Mouse (Mus musculus) midbrain, embryonic 11.5 days (tissue): ENCODE measurements at regions not wholly inside any gene's neighbourhood (a gene's known extent, or its start where the extent isn't known, plus 50 kb on each side); places are given as distances from the start of the nearest gene placed in this dataset.

Experiments used
- ATAC-seq: fragments of 200-750 bp; cut with Nextera tagmentation; 2 replicates; pipeline ENCODE4 v1.8.0; 2017; ENCODE audit warnings: moderate TSS enrichment, moderate library complexity; ENCODE audit not compliant: low FRiP score
- DNase-seq: peaks from one replicate; pipeline ENCODE4 v3.0.0; 2015; ENCODE audit warnings: low spot score; ENCODE audit errors: missing footprints
- H3K27ac ChIP-seq: fragments of 300-500 bp; sonication (generic); 2 replicates; pipeline ENCODE4 v1.5.1; 2014; ENCODE audit warnings: low read depth, low read length
- H3K27me3 ChIP-seq: fragments of 300-500 bp; sonication (generic); 2 replicates; pipeline ENCODE4 v1.6.1; 2014; ENCODE audit warnings: mild to moderate bottlenecking, low read length, moderate library complexity, mixed read lengths; ENCODE audit not compliant: control insufficient read depth, insufficient read depth
- H3K36me3 ChIP-seq: fragments of 300-500 bp; sonication (generic); 2 replicates; pipeline ENCODE4 v1.6.1; 2014; ENCODE audit warnings: mild to moderate bottlenecking, low read length, moderate library complexity, mixed read lengths; ENCODE audit not compliant: control insufficient read depth, insufficient read depth
- H3K4me1 ChIP-seq: fragments of 300-500 bp; sonication (generic); 2 replicates; pipeline ENCODE4 v1.6.1; 2014; ENCODE audit warnings: low read length; ENCODE audit not compliant: control insufficient read depth, insufficient read depth
- H3K4me2 ChIP-seq: fragments of 300-500 bp; sonication (generic); 2 replicates; pipeline ENCODE4 v1.6.1; 2014; ENCODE audit warnings: mild to moderate bottlenecking, moderate library complexity
- H3K4me3 ChIP-seq: fragments of 300-500 bp; sonication (generic); 2 replicates; pipeline ENCODE4 v1.5.1; 2014; ENCODE audit warnings: low read depth, low read length
- H3K9ac ChIP-seq: fragments of 300-500 bp; sonication (generic); 2 replicates; pipeline ENCODE4 v1.6.1; 2014; ENCODE audit warnings: low read length
- H3K9me3 ChIP-seq: fragments of 300-500 bp; sonication (generic); 2 replicates; pipeline ENCODE4 v1.6.1; 2016; ENCODE audit warnings: low read length; ENCODE audit not compliant: control insufficient read depth
- WGBS: fragments of 180-500 bp; shearing (Covaris S2); extraction: QIAGEN DNeasy Blood & Tissue Kit; methylation state at CpG from one replicate; pipeline ENCODE4 v1.1.7; 2014; 5-methylcytosine and 5-hydroxymethylcytosine counted together

GRCm38 (mm10) chr15:17880168-17880567 is 938.6 kb upstream of the Cdh10 start:
- no peaks in the 10 kb centered on the region for H3K36me3 ChIP-seq
- DNase-seq = no peak
- no peaks in the 10 kb centered on the region for H3K4me1 ChIP-seq
- H3K27me3 ChIP-seq = no peaks in the 10 kb centered on the region
- H3K27ac ChIP-seq = no peak overlapping the region
- no peak overlapping the region for H3K4me3 ChIP-seq
- WGBS = 91% methylated on average over 2 of the region's 2 CpGs
- ATAC-seq = no peak
- no peaks in the 10 kb centered on the region for H3K9me3 ChIP-seq
- no peak overlapping the region for H3K4me2 ChIP-seq
- no peak overlapping the region for H3K9ac ChIP-seq

DNA sequence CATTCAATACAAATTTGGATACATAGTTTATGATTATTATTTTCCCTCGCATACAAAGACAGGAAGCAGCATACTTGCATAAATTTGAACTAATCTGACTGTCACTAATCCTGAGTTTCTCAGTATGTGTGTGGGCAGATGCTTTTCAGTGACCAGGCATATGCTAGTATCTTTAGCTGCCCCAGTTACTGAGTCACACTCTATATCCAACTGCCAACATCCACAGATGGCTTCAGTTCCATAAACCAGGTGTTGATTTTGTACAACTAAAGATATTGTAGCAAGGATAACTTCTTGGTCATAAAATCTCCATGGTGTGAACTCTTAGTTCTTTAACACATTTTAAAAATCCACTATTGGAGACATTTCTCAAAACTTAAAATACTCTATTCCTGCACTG is 929.4 kb upstream of the Cdh10 start:
- H3K9me3 ChIP-seq = no peaks in the 10 kb centered on the region
- no peaks in the 10 kb centered on the region for H3K36me3 ChIP-seq
- H3K4me2 ChIP-seq = no peak overlapping the region
- H3K27me3 ChIP-seq = no peaks in the 10 kb centered on the region
- DNase-seq = peak; percentile 39
- H3K4me1 ChIP-seq = no peaks in the 10 kb centered on the region
- WGBS = 83% methylated on average over 1 of the region's 1 CpGs
- no peak overlapping the region for H3K4me3 ChIP-seq
- no peak for ATAC-seq
- H3K27ac ChIP-seq = no peak overlapping the region
- no peak overlapping the region for H3K9ac ChIP-seq

DNA sequence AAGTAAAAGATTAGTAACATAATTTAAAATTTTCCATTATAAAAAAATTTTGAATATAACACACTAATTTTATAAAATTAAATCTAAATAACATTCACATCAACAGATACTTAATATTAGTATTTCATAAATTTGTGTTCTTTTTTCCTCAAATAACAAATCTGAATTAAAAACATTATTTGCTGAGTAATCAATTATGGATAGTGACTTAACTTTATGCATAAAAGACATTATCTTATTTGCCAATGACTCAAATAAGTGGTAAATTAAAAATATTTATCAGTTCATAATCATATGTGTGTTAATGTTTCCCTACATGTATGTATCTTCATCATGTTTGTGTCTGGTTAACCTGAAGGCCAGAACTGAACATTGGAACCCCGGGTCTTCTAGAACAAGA is 918.7 kb upstream of the Cdh10 start:
- ATAC-seq = no peak
- no peaks in the 10 kb centered on the region for H3K4me1 ChIP-seq
- 90% methylated on average over 1 of the region's 1 CpGs for WGBS

GRCm38 (mm10) chr15:17912241-17912640 is 906.5 kb upstream of the Cdh10 start:
- 94% methylated on average over 2 of the region's 2 CpGs for WGBS

More for the DNA sequence above, 918.7 kb upstream of the Cdh10 start:
- no peaks in the 10 kb centered on the region for H3K36me3 ChIP-seq
- H3K4me2 ChIP-seq = no peak overlapping the region
- no peaks in the 10 kb centered on the region for H3K9me3 ChIP-seq
- no peak overlapping the region for H3K4me3 ChIP-seq
- H3K27me3 ChIP-seq = no peaks in the 10 kb centered on the region
- H3K9ac ChIP-seq = no peak overlapping the region
- H3K27ac ChIP-seq = no peak overlapping the region
- no peak for DNase-seq

DNA sequence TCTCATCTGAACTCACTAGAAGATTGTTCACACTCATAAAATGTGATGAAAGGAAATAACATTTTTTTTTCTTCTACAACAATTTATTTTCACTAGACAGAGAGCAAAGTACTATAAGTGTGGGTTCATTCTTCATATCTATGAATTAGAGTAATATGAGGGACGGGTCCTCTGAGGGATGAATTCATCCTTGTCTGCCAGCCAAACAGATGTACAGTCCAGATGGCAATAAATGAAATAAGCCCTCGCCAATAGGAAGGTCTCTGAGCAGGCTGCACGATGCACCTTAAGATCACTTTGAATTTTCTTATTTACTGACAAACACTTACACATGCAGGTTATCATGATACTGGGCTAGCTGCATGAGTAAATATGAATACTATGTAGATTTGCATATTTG is 886.2 kb upstream of the Cdh10 start:
- no peaks in the 10 kb centered on the region for H3K9me3 ChIP-seq
- H3K27ac ChIP-seq = no peak overlapping the region
- DNase-seq (no peak), ATAC-seq (no peak)
- 84% methylated on average over 3 of the region's 3 CpGs for WGBS
- H3K27me3 ChIP-seq = no peaks in the 10 kb centered on the region
- H3K4me3 ChIP-seq = no peak overlapping the region
- H3K4me2 ChIP-seq = no peak overlapping the region
- no peaks in the 10 kb centered on the region for H3K36me3 ChIP-seq
- H3K4me1 ChIP-seq = no peaks in the 10 kb centered on the region
- H3K9ac ChIP-seq = no peak overlapping the region

More at GRCm38 (mm10) chr15:17912241-17912640, 906.5 kb upstream of the Cdh10 start:
- no peaks in the 10 kb centered on the region for H3K27me3 ChIP-seq
- no peaks in the 10 kb centered on the region for H3K36me3 ChIP-seq
- H3K27ac ChIP-seq = no peak overlapping the region
- H3K4me2 ChIP-seq = no peak overlapping the region
- no peak overlapping the region for H3K9ac ChIP-seq
- no peaks in the 10 kb centered on the region for H3K4me1 ChIP-seq
- H3K9me3 ChIP-seq = no peaks in the 10 kb centered on the region
- H3K4me3 ChIP-seq = no peak overlapping the region
- no peak for ATAC-seq
- no peak for DNase-seq

DNA sequence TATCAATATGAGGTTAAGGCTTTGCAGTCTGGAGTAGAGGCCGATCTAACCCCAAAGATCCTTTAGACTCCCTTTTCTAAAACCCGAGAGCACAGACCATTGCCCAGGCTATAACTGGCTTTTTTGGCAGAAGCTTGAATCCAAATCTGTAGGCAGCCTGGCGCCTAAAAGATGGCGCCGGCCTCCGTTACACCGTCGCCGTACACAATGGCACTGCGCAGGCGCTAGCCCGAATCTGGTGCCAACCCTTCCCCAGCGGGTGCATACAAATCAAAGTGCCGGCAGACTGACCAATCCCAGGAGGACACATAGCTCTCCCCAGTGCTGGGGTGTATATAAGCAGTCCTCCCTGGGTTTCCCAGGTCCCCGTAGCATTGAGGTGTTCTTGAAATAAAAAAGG is 884.9 kb upstream of the Cdh10 start:
- H3K4me2 ChIP-seq = no peak overlapping the region
- 96% methylated on average over 15 of the region's 15 CpGs for WGBS
- no peaks in the 10 kb centered on the region for H3K27me3 ChIP-seq
- no peak overlapping the region for H3K9ac ChIP-seq
- ATAC-seq (no peak), DNase-seq (peak; percentile 65)
- no peaks in the 10 kb centered on the region for H3K9me3 ChIP-seq
- no peak overlapping the region for H3K4me3 ChIP-seq
- H3K36me3 ChIP-seq = no peaks in the 10 kb centered on the region
- no peaks in the 10 kb centered on the region for H3K4me1 ChIP-seq
- no peak overlapping the region for H3K27ac ChIP-seq

DNA sequence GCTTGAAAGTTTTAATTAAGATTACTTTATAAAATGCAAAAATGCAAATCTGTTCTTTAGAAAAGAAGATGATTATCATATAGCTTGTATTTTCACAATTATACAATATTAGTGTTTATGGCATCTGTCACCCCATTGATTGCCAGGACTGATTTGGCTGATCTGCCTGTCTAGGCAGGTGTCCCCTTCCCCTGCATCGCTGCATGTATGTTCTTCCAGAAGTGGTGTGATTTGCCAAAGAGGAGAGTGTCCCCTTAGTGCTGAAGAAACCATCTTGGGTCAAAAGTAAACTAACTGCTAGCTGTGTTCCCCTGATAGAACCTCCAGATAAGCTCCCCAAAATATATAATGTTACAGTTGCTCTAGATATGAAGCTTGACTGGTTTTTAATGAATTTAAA is 883.3 kb upstream of the Cdh10 start:
- DNase-seq (peak; percentile 53), ATAC-seq (no peak)

DNA sequence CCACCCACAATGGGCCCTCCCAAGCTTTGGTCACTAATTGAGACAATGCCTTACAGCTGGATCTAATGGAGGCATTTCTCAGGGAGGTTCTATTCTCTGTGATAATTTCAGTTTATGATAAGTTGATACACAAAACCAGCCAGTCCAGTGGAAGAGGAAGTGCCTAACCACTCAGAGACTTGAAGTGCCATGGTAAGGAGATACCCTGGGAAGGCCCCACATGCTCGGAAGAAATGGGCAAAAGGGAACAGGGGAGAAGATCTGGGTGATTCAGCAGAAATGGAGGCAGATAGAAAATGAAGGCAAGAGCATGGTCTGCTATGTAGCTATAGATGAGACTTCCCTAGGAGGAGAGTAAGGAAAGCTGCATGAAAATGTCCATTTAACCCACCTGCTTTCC is 856.0 kb upstream of the Cdh10 start:
- H3K9me3 ChIP-seq = no peaks in the 10 kb centered on the region
- no peak for ATAC-seq
- H3K4me2 ChIP-seq = no peak overlapping the region
- H3K9ac ChIP-seq = no peak overlapping the region
- H3K36me3 ChIP-seq = no peaks in the 10 kb centered on the region
- H3K27me3 ChIP-seq = no peaks in the 10 kb centered on the region
- no peaks in the 10 kb centered on the region for H3K4me1 ChIP-seq
- no peak for DNase-seq
- 75% methylated on average over 1 of the region's 1 CpGs for WGBS
- H3K27ac ChIP-seq = no peak overlapping the region
- H3K4me3 ChIP-seq = no peak overlapping the region

More for the DNA sequence above, 883.3 kb upstream of the Cdh10 start:
- Histone ChIP-seq H3K4me1 (no peaks in the 10 kb centered on the region), H3K27ac (no peak overlapping the region), H3K4me3 (no peak overlapping the region), H3K27me3 (no peaks in the 10 kb centered on the region), H3K36me3 (no peaks in the 10 kb centered on the region), H3K9ac (no peak overlapping the region), H3K9me3 (no peaks in the 10 kb centered on the region), H3K4me2 (no peak overlapping the region)
- WGBS = 94% methylated on average over 1 of the region's 1 CpGs

DNA sequence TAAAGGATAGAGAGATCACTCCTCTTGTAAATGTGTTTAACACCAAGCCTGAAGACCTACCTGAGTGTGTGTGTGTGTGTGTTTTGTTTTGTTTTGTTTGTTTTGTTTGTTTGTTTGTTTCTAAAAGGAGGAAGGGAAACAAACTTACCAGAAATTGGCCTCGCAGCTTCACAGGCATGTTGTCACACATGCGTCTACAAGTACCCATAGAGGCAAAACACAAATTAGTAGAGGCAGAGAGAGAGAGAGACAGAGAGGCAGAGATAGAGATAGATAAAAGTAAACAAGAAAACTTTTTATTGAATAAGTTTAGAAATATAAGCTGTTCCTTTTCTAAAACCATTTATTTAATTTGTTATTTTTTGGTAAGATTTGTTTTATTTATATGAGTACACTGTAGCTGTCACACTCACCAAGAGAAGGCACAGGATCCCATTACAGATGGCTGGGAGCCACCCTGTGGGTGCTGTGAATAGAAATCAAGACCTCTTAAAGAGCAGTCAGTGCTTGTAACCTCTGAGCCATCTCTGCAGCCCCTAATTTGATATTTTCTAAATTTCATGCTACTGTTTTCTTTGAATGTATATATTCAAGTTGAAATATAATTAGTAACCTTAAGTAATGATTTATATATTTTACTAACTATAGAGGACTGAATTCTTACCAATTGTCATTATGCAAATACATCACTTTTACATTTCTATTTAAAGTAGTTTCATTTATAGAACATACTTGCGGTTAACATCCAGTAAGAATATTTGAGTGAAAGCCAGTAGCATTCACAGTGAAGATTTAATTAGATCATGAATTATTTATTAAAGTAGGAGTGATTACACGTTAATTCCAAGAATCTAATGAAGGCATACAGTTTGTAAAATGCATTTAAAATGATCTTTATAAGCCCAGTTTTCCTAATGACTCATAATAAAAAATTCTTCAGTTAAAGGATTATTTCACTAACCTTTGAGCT is 855.2 kb upstream of the Cdh10 start:
- H3K36me3 ChIP-seq = no peaks in the 10 kb centered on the region
- no peaks in the 10 kb centered on the region for H3K27me3 ChIP-seq
- H3K4me2 ChIP-seq = no peak overlapping the region
- H3K27ac ChIP-seq = no peak overlapping the region
- ATAC-seq (no peak), DNase-seq (no peak)
- H3K9me3 ChIP-seq = no peaks in the 10 kb centered on the region
- H3K4me3 ChIP-seq = no peak overlapping the region
- WGBS = 83% methylated on average over 4 of the region's 4 CpGs
- H3K4me1 ChIP-seq = no peaks in the 10 kb centered on the region
- H3K9ac ChIP-seq = no peak overlapping the region
